ENCODE assay signal across 16 mouse cellular contexts in the genomic region with DNA sequence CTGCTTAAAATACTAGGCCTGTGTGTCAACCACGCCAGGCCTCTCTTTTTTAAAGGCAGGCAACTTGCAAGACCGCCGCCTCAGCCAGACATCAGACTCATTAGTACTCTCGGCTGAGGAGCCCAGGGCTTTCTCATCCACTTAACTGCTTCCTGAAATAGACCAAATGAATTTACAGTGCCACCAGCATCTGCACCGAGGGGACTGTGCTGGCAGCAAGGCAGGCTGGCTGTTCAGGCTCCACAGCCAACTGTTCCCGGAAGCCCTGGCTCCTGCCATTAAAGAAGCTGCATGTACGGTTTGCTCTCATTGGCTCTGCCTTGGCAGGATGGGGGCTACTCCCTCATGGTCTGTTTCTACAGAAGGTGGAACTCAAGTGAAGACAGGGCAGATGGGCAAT. TPM values are rescaled to one million over a fixed set of nuclear protein-coding genes. Genes with fewer than 3 reads are reported as not detected.
DNase-seq lines count a peak whose midpoint lies in the region; ATAC-seq and TF ChIP-seq lines count a peak whose summit lies in the region.
"Had no signal": no experiment of that assay in that cellular context is flagged by ENCODE, and none has a peak within 500 bp of the region (broad histone marks: within the 10 kb centered on the region; RNA-seq: fewer than 3 reads in every experiment).

No protein-coding gene starts in this region.

- TF ChIP-seq CTCF in midbrain, postnatal 0 days (IDR thresholded peaks at IDR 0.05): no peak
- TF ChIP-seq CTCF in hindbrain, postnatal 0 days (IDR thresholded peaks at IDR 0.05; ENCODE audit: low read depth): no peak
- TF ChIP-seq CTCF in gastrocnemius, adult 2 months (IDR thresholded peaks at IDR 0.05): no peak

- no peaks in the 10 kb centered on the region; the same call in none of the 2 replicates for H3K9me3 ChIP-seq in heart, embryonic 16.5 days (replicated peaks; ENCODE audit: control insufficient read depth, low read length)
- H3K9me3 ChIP-seq in heart, embryonic 12.5 days (replicated peaks): no peaks in the 10 kb centered on the region
- no peaks in the 10 kb centered on the region for H3K9me3 ChIP-seq in midbrain, postnatal 0 days (ENCODE audit: low read length)
- H3K9me3 ChIP-seq in midbrain, embryonic 15.5 days: no peaks in the 10 kb centered on the region
- H3K9me3 ChIP-seq in hindbrain, postnatal 0 days (ENCODE audit: low read length): no peaks in the 10 kb centered on the region
- no peaks in the 10 kb centered on the region for H3K9me3 ChIP-seq in limb, embryonic 15.5 days
- H3K9me3 ChIP-seq: neural tube, embryonic 13.5 days had no signal

- peak; percentile 55; the same call in 1 of the 2 replicates for ATAC-seq in heart, embryonic 16.5 days (replicated peaks; ENCODE audit: extremely low read depth, insufficient read depth, low FRiP score)
- ATAC-seq in heart, embryonic 12.5 days (ENCODE audit: insufficient number of reproducible peaks, low FRiP score): no peak
- no peak for ATAC-seq in midbrain, postnatal 0 days (ENCODE audit: low FRiP score)
- no peak for ATAC-seq in midbrain, embryonic 15.5 days (replicated peaks)
- ATAC-seq in hindbrain, postnatal 0 days: peak; percentile 40; the same call in 1 of the 2 replicates
- no peak for ATAC-seq in limb, embryonic 15.5 days (ENCODE audit: insufficient number of reproducible peaks, low FRiP score, low TSS enrichment, low read depth)

- no peak overlapping the region for H3K9ac ChIP-seq in heart, embryonic 16.5 days (ENCODE audit: low read length)
- H3K9ac ChIP-seq in heart, embryonic 12.5 days: no peak overlapping the region
- H3K9ac ChIP-seq in midbrain, postnatal 0 days (replicated peaks; ENCODE audit: low read length, poor library complexity, severe bottlenecking): no peak overlapping the region
- no peak overlapping the region for H3K9ac ChIP-seq in midbrain, embryonic 15.5 days
- H3K9ac ChIP-seq in hindbrain, postnatal 0 days (replicated peaks; ENCODE audit: low read length): 0 out of 2 replicates have a peak overlapping the region, but pooled peaks have one; percentile 0
- H3K9ac ChIP-seq in limb, embryonic 15.5 days: no peak overlapping the region
- H3K9ac ChIP-seq: midbrain, embryonic 12.5 days; neural tube, embryonic 13.5 days had no signal

- WGBS in heart, embryonic 16.5 days: 40% methylated on average over 7 of the region's 7 CpGs
- 50% methylated on average over 7 of the region's 7 CpGs for WGBS in heart, embryonic 12.5 days
- WGBS in midbrain, postnatal 0 days: 58% methylated on average over 7 of the region's 7 CpGs
- WGBS in midbrain, embryonic 15.5 days: 70% methylated on average over 7 of the region's 7 CpGs
- 57% methylated on average over 7 of the region's 7 CpGs for WGBS in hindbrain, postnatal 0 days
- 37% methylated on average over 7 of the region's 7 CpGs for WGBS in limb, embryonic 15.5 days

- H3K27me3 ChIP-seq in heart, embryonic 16.5 days (ENCODE audit: control insufficient read depth, insufficient read depth, low read length): no peaks in the 10 kb centered on the region
- no peaks in the 10 kb centered on the region; the same call in 1 of the 2 replicates for H3K27me3 ChIP-seq in heart, embryonic 12.5 days (replicated peaks)
- H3K27me3 ChIP-seq in midbrain, postnatal 0 days (ENCODE audit: insufficient read depth, low read length): no peaks in the 10 kb centered on the region
- H3K27me3 ChIP-seq in midbrain, embryonic 15.5 days (replicated peaks): no peaks in the 10 kb centered on the region
- H3K27me3 ChIP-seq in hindbrain, postnatal 0 days (ENCODE audit: insufficient read depth, low read length): no peaks in the 10 kb centered on the region
- H3K27me3 ChIP-seq in limb, embryonic 15.5 days: no peaks in the 10 kb centered on the region
- H3K27me3 ChIP-seq: CH12.LX; midbrain, embryonic 12.5 days; neural tube, embryonic 13.5 days had no signal

- peak; percentile 67 for DNase-seq in midbrain, postnatal 0 days (ENCODE audit: low spot score)
- DNase-seq in hindbrain, postnatal 0 days (ENCODE audit: low spot score): peak; percentile 64
- DNase-seq in B cell, adult 2 months: no peak
- DNase-seq in gastrocnemius, adult 2 months: no peak
- DNase-seq: adrenal gland, postnatal 10 days; gastrocnemius, postnatal 36 days; kidney, postnatal 10 days; liver had no signal

- H3K4me3 ChIP-seq in heart, embryonic 16.5 days (ENCODE audit: low read length): no peak overlapping the region
- H3K4me3 ChIP-seq in heart, embryonic 12.5 days: no peak overlapping the region
- no peak overlapping the region for H3K4me3 ChIP-seq in midbrain, postnatal 0 days (ENCODE audit: low read depth, low read length)
- H3K4me3 ChIP-seq in midbrain, embryonic 15.5 days: no peak overlapping the region
- no peak overlapping the region for H3K4me3 ChIP-seq in hindbrain, postnatal 0 days (ENCODE audit: low read length)
- no peak overlapping the region for H3K4me3 ChIP-seq in limb, embryonic 15.5 days
- H3K4me3 ChIP-seq in gastrocnemius, adult 2 months: no peak overlapping the region
- H3K4me3 ChIP-seq: erythroblast, embryonic 14.5 days; midbrain, embryonic 12.5 days; neural tube, embryonic 13.5 days had no signal

- no peaks in the 10 kb centered on the region for H3K36me3 ChIP-seq in heart, embryonic 16.5 days (ENCODE audit: control insufficient read depth, insufficient read depth)
- no peaks in the 10 kb centered on the region for H3K36me3 ChIP-seq in heart, embryonic 12.5 days
- peaks cover 3% of the 10 kb centered on the region; the same call in 1 of the 2 replicates for H3K36me3 ChIP-seq in midbrain, postnatal 0 days (ENCODE audit: insufficient read depth, low read length)
- H3K36me3 ChIP-seq in midbrain, embryonic 15.5 days (replicated peaks): no peaks in the 10 kb centered on the region
- no peaks in the 10 kb centered on the region for H3K36me3 ChIP-seq in hindbrain, postnatal 0 days (ENCODE audit: insufficient read depth, low read length)
- no peaks in the 10 kb centered on the region for H3K36me3 ChIP-seq in limb, embryonic 15.5 days
- H3K36me3 ChIP-seq: midbrain, embryonic 12.5 days; neural tube, embryonic 13.5 days had no signal

- no peak overlapping the region; the same call in 1 of the 2 replicates for H3K27ac ChIP-seq in heart, embryonic 16.5 days (ENCODE audit: low read length)
- no peak overlapping the region for H3K27ac ChIP-seq in heart, embryonic 12.5 days (ENCODE audit: poor library complexity, severe bottlenecking)
- no peak overlapping the region for H3K27ac ChIP-seq in midbrain, postnatal 0 days (ENCODE audit: low read depth, low read length)
- H3K27ac ChIP-seq in midbrain, embryonic 15.5 days: no peak overlapping the region
- H3K27ac ChIP-seq in hindbrain, postnatal 0 days: peak overlapping the region; percentile 54; the same call in 1 of the 2 replicates
- H3K27ac ChIP-seq in limb, embryonic 15.5 days: peak overlapping the region; percentile 5; the same call in 1 of the 2 replicates
- no peak overlapping the region for H3K27ac ChIP-seq in gastrocnemius, adult 2 months
- H3K27ac ChIP-seq: midbrain, embryonic 12.5 days; neural tube, embryonic 13.5 days had no signal

- intact Hi-C loops in gastrocnemius, adult 2 months (cut with DNase I): no loop called here

- peaks cover 5% of the 10 kb centered on the region for H3K4me1 ChIP-seq in heart, embryonic 16.5 days (ENCODE audit: control insufficient read depth, insufficient read depth, low read length)
- peaks cover 4% of the 10 kb centered on the region; the same call in 1 of the 2 replicates for H3K4me1 ChIP-seq in heart, embryonic 12.5 days (replicated peaks)
- H3K4me1 ChIP-seq in midbrain, postnatal 0 days (ENCODE audit: insufficient read depth, low read length): no peaks in the 10 kb centered on the region
- no peaks in the 10 kb centered on the region for H3K4me1 ChIP-seq in midbrain, embryonic 15.5 days
- no peaks in the 10 kb centered on the region for H3K4me1 ChIP-seq in hindbrain, postnatal 0 days (ENCODE audit: insufficient read depth, low read length)
- peaks cover 6% of the 10 kb centered on the region; the same call in 1 of the 2 replicates for H3K4me1 ChIP-seq in limb, embryonic 15.5 days
- H3K4me1 ChIP-seq: midbrain, embryonic 12.5 days had no signal

- H3K4me2 ChIP-seq in heart, embryonic 16.5 days (ENCODE audit: low read depth, low read length): no peak overlapping the region
- H3K4me2 ChIP-seq in heart, embryonic 12.5 days: no peak overlapping the region
- H3K4me2 ChIP-seq in midbrain, postnatal 0 days (ENCODE audit: low read depth, low read length, poor library complexity, severe bottlenecking): no peak overlapping the region
- H3K4me2 ChIP-seq in midbrain, embryonic 15.5 days: no peak overlapping the region
- no peak overlapping the region for H3K4me2 ChIP-seq in hindbrain, postnatal 0 days (ENCODE audit: low read depth, low read length)
- no peak overlapping the region for H3K4me2 ChIP-seq in limb, embryonic 15.5 days
- H3K4me2 ChIP-seq: midbrain, embryonic 12.5 days; neural tube, embryonic 13.5 days had no signal

RNA-seq across cellular contexts. Expression of a gene that starts 19.7 kb away (rescaled TPM):
- 0.82 and 1.4 TPM in 2 replicates for polyA plus RNA-seq in heart, embryonic 16.5 days (2015; fragmentation: Nextera tagmentation; extraction: Ambion mirVana)
- polyA plus RNA-seq in heart, embryonic 12.5 days (2016; fragmentation: Nextera tagmentation; extraction: Ambion mirVana): 0.91 and 1.1 TPM in 2 replicates
- 33.8 and 42.1 TPM in 2 replicates for total RNA-seq in midbrain, postnatal 0 days (2014; rRNA removed)
- polyA plus RNA-seq in midbrain, postnatal 0 days (2015; fragmentation: Nextera tagmentation; extraction: Ambion mirVana): 19.3 and 23.3 TPM in 2 replicates
- 14.5 and 16.0 TPM in 2 replicates for polyA plus RNA-seq in midbrain, embryonic 15.5 days (2015; fragmentation: Nextera tagmentation; extraction: Ambion mirVana)
- 28.5 and 30.3 TPM in 2 replicates for total RNA-seq in hindbrain, postnatal 0 days (2014; rRNA removed)
- polyA plus RNA-seq in hindbrain, postnatal 0 days (2015; fragmentation: Nextera tagmentation; extraction: Ambion mirVana): 13.4 and 14.3 TPM in 2 replicates
- 3.3 and 3.4 TPM in 2 replicates for polyA plus RNA-seq in limb, embryonic 15.5 days (2015; fragmentation: Nextera tagmentation; extraction: Ambion mirVana)
- under 1 TPM; 0.13 to 0.20 TPM for total RNA-seq in gastrocnemius, adult 2 months (2021)
- total RNA-seq: gastrocnemius, postnatal 36 days had no signal
- polyA plus RNA-seq: erythroblast, embryonic 14.5 days had no signal

Comparison
In these comparisons a context has a peak if more than half of its experiments do, and no peak if none do; other contexts are left out.
1. ATAC-seq: peak in heart, embryonic 16.5 days (single experiment) and hindbrain, postnatal 0 days (single experiment); none in heart, embryonic 12.5 days (single experiment), midbrain, postnatal 0 days (single experiment), midbrain, embryonic 15.5 days (single experiment) and limb, embryonic 15.5 days (single experiment).
2. H3K27ac ChIP-seq: peak in hindbrain, postnatal 0 days (single experiment) and limb, embryonic 15.5 days (single experiment); none in heart, embryonic 16.5 days (single experiment), heart, embryonic 12.5 days (single experiment), midbrain, postnatal 0 days (single experiment), midbrain, embryonic 15.5 days (single experiment) and gastrocnemius, adult 2 months (single experiment).
3. DNase-seq: peak in midbrain, postnatal 0 days (single experiment) and hindbrain, postnatal 0 days (single experiment); none in B cell, adult 2 months (0 of 2) and gastrocnemius, adult 2 months (single experiment).